Mouse (Mus musculus) heart, embryonic 16.5 days (tissue): Measurements from ENCODE around the gene Rad51d. TPM values are rescaled to one million over a fixed set of nuclear protein-coding genes. Genes with fewer than 3 reads are reported as not detected.
A peak's percentile ranks its signal among the peaks of the same experiment; 100 is the strongest.
"Not testable (repeated sequence)": the region's sequence is repeated elsewhere in the genome, so short reads cannot be mapped to it uniquely, and the experiment has no call there.

ENCODE experiments used
- ATAC-seq: fragments of 200-750 bp; cut with Nextera tagmentation; replicated peaks from 2 replicates; pipeline ENCODE4 v1.8.0; 2017; ENCODE audit warnings: moderate number of reproducible peaks; ENCODE audit not compliant: insufficient read depth, low FRiP score; ENCODE audit errors: extremely low read depth
- H3K27ac ChIP-seq: fragments of 300-500 bp; sonication (generic); 2 replicates; pipeline ENCODE4 v1.5.1; 2014; ENCODE audit warnings: mild to moderate bottlenecking, low read length, control low read depth, moderate library complexity
- H3K27me3 ChIP-seq: fragments of 300-500 bp; sonication (generic); 2 replicates; pipeline ENCODE4 v1.6.1; 2014; ENCODE audit warnings: low read length, mixed read lengths; ENCODE audit not compliant: control insufficient read depth, insufficient read depth
- H3K36me3 ChIP-seq: fragments of 300-500 bp; sonication (generic); 2 replicates; pipeline ENCODE4 v1.6.1; 2014; ENCODE audit not compliant: control insufficient read depth, insufficient read depth
- H3K4me1 ChIP-seq: fragments of 300-500 bp; sonication (generic); 2 replicates; pipeline ENCODE4 v1.6.1; 2014; ENCODE audit warnings: low read length, mixed read lengths; ENCODE audit not compliant: control insufficient read depth, insufficient read depth
- H3K4me2 ChIP-seq: fragments of 300-500 bp; sonication (generic); 2 replicates; pipeline ENCODE4 v1.6.1; 2014; ENCODE audit warnings: low read depth, mild to moderate bottlenecking, control low read depth, low read length
- H3K4me3 ChIP-seq: fragments of 300-500 bp; sonication (generic); 2 replicates; pipeline ENCODE4 v1.5.1; 2014; ENCODE audit warnings: mild to moderate bottlenecking, control low read depth, low read length
- H3K9ac ChIP-seq: fragments of 300-500 bp; sonication (generic); 2 replicates; pipeline ENCODE4 v1.6.1; 2014; ENCODE audit warnings: low read length, control low read depth
- H3K9me3 ChIP-seq: fragments of 300-500 bp; sonication (generic); replicated peaks from 2 replicates; pipeline ENCODE4 v1.6.1; 2016; ENCODE audit warnings: low read length; ENCODE audit not compliant: control insufficient read depth
- WGBS: fragments of 180-500 bp; shearing (Covaris S2); extraction: QIAGEN DNeasy Blood & Tissue Kit; methylation state at CpG from one replicate; pipeline ENCODE4 v1.1.7; 2014; 5-methylcytosine and 5-hydroxymethylcytosine counted together
- polyA plus RNA-seq: library from polyadenylated mRNA; unstranded; fragments of >200 nt; fragmentation: Nextera tagmentation; extraction: Ambion mirVana; gene quantifications from 2 replicates; pipeline ENCODE4 v1.2.1, GENCODE M21; 2015

Rad51d gene
- polyA plus RNA-seq, result 13.8 and 14.4 TPM in 2 replicates

DNA sequence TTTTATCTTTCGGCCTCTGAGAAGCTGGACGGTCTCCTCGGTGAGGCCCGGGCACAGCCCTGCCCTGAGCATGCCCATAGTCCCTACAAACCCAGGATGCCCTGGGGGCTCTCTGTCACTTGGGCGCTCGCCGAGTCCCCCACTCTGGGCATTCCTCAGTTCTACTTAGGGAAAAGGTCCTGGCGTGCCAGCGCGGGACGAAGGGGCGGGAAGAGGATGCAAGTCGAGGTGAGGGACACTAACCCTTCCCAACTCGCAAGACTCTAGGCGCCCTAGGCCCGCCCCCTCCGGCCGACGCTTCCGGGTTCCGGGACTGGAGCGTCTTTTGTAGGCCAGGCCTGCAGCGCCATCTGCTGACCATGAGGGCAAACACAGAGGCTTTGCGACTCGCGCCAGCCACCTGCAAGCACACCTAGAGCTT is at the start of gene Rad51d:
Rad51d (minus strand) TSS at position 273 of the 421 bp plus-strand sequence.
- Histone ChIP-seq H3K4me1 (peaks cover 12% of the 10 kb centered on the region), H3K36me3 (no peaks in the 10 kb centered on the region; the same call in 1 of the 2 replicates), H3K4me2 (peak within 1 kb of the TSS; percentile 95), H3K9me3 (no peaks in the 10 kb centered on the region), H3K27ac (peak within 1 kb of the TSS; percentile 34), H3K9ac (peak within 1 kb of the TSS; percentile 74), H3K4me3 (peak within 1 kb of the TSS; percentile 83), H3K27me3 (0 out of 2 replicates have a peak, but pooled peaks cover 2% of the 10 kb centered on the region)
- ATAC-seq, result peak; percentile 92
- under 1% methylated on average over 25 of the region's 26 CpGs for WGBS

DNA sequence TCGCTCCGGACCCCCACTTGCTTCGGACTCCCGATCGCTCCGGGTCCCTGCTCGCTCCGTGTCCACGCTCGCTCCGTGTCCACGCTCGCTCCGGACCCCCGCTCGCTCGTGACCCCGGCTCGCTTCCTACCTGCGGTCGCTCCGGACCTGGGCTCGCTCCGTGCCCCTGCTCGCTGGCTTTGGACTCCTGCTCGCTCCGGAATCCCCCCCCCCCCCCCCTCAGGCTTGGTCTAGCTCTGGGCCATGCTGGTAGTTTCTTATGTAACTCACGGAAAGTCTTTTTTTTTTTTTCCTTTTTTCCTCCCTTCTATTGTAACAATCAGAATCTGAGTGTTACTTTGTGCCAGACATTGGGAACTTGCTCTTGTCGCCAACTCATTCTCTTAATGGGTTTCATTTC is 42.8 kb upstream of the Rad51d start:
- Histone ChIP-seq H3K4me3 (peak overlapping the region; percentile 53), H3K36me3 (peaks cover 57% of the 10 kb centered on the region), H3K27me3 (no peaks in the 10 kb centered on the region; the same call in 1 of the 2 replicates), H3K9ac (peak overlapping the region; percentile 63), H3K4me1 (peaks cover 5% of the 10 kb centered on the region), H3K9me3 (no peaks in the 10 kb centered on the region), H3K4me2 (peak overlapping the region; percentile 76), H3K27ac (no peak overlapping the region)
- no peak for ATAC-seq
- 31% methylated on average over 29 of the region's 29 CpGs for WGBS

- ATAC-seq, H3K27me3 ChIP-seq, H3K9me3 ChIP-seq, H3K27ac ChIP-seq, H3K4me1 ChIP-seq: not testable (repeated sequence)
- WGBS, result 8% methylated on average over 118 of the region's 119 CpGs
- Histone ChIP-seq H3K9ac (peak overlapping the region; percentile 60), H3K36me3 (peaks cover 56% of the 10 kb centered on the region), H3K4me3 (peak overlapping the region; percentile 53), H3K4me2 (peak overlapping the region; percentile 76)
Measured at GRCm38 (mm10) chr11:82931671-82932450, 41.4 kb upstream of the Rad51d start.

GRCm38 (mm10) chr11:82931161-82931560 is 40.7 kb upstream of the Rad51d start:
- H3K27ac ChIP-seq, result not testable (repeated sequence)

DNA sequence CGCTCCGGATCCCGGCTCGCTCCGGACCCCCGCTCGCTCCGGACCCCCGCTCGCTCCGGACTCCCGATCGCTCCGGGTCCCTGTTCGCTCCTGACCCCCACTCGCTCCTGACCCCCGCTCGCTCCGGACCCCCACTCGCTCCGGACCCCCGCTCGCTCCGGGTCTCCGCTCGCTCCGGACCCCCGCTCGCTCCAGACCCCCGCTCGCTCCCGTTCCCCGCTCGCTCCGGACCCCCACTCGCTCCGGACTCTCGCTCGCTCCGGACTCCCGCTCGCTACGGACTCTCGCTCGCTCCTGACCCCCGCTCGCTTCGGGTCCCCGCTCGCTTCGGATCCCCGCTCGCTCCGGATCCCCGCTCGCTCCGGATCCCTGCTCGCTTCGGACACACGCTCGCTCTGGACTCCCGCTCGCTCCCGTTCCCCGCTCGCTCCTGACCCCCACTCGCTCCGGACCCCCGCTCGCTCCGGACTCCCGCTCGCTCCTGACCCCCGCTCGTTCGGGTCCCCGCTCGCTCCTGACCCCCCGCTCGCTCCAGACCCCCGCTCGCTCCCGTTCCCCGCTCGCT is 40.1 kb upstream of the Rad51d start:
- WGBS, result 20% methylated on average over 84 of the region's 85 CpGs
- ATAC-seq, H3K9me3 ChIP-seq, H3K27ac ChIP-seq, H3K4me1 ChIP-seq, H3K9ac ChIP-seq, H3K27me3 ChIP-seq: not testable (repeated sequence)
- H3K4me2 ChIP-seq, result peak overlapping the region; percentile 76
- H3K4me3 ChIP-seq, result peak overlapping the region; percentile 53
- peaks cover 58% of the 10 kb centered on the region for H3K36me3 ChIP-seq

More at GRCm38 (mm10) chr11:82931161-82931560, 40.7 kb upstream of the Rad51d start:
- H3K4me1 ChIP-seq, H3K27me3 ChIP-seq, H3K9me3 ChIP-seq, ATAC-seq: not testable (repeated sequence)
- H3K4me2 ChIP-seq, result peak overlapping the region; percentile 76
- peaks cover 59% of the 10 kb centered on the region for H3K36me3 ChIP-seq
- peak overlapping the region; percentile 53 for H3K4me3 ChIP-seq
- WGBS, result 7% methylated on average over 49 of the region's 63 CpGs
- peak overlapping the region; percentile 60 for H3K9ac ChIP-seq

DNA sequence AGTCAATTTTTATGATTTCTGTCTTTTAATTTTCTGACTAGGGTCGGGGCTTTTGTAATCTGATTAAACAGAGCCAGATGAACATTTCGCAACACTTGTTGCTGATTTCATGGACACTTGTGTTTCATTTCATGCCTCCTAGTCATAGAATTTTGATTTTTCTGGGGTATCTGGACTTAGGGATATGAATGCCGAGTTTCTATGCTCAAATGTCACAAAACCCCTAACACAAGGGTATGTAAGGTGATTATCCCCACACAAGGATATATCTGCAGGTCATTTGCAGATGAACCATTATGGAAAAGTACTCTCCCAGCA is 39.2 kb upstream of the Rad51d start:
- peaks cover 54% of the 10 kb centered on the region for H3K36me3 ChIP-seq
- H3K4me1 ChIP-seq, result peaks cover 14% of the 10 kb centered on the region
- no peak overlapping the region for H3K27ac ChIP-seq
- H3K9me3 ChIP-seq, result no peaks in the 10 kb centered on the region
- H3K4me3 ChIP-seq, result no peak overlapping the region
- WGBS, result 74% methylated on average over 3 of the region's 3 CpGs
- H3K9ac ChIP-seq, result no peak overlapping the region
- H3K27me3 ChIP-seq, result no peaks in the 10 kb centered on the region; the same call in 1 of the 2 replicates
- H3K4me2 ChIP-seq, result no peak overlapping the region
- ATAC-seq, result no peak

GRCm38 (mm10) chr11:82928897-82929632 is 38.7 kb upstream of the Rad51d start:
- WGBS, result 54% methylated on average over 20 of the region's 20 CpGs
- H3K27me3 ChIP-seq, result no peaks in the 10 kb centered on the region; the same call in 1 of the 2 replicates
- H3K4me2 ChIP-seq, result no peak overlapping the region
- no peak overlapping the region for H3K27ac ChIP-seq
- peaks cover 51% of the 10 kb centered on the region for H3K36me3 ChIP-seq
- peaks cover 14% of the 10 kb centered on the region for H3K4me1 ChIP-seq
- no peaks in the 10 kb centered on the region for H3K9me3 ChIP-seq
- H3K9ac ChIP-seq, result no peak overlapping the region
- no peak overlapping the region for H3K4me3 ChIP-seq
- ATAC-seq, result no peak

- H3K36me3 ChIP-seq, result peaks cover 38% of the 10 kb centered on the region
- H3K9ac ChIP-seq, H3K4me3 ChIP-seq, H3K4me2 ChIP-seq, H3K27me3 ChIP-seq, H3K27ac ChIP-seq, H3K4me1 ChIP-seq, H3K9me3 ChIP-seq, ATAC-seq: not testable (repeated sequence)
- WGBS, result 65% methylated on average over 6 of the region's 6 CpGs
Measured at GRCm38 (mm10) chr11:82923910-82924309, 33.5 kb upstream of the Rad51d start.
